Mouse (Mus musculus) neural tube, embryonic 11.5 days (tissue): Measurements from ENCODE around the gene Myl7. TPM values are rescaled to one million over a fixed set of nuclear protein-coding genes. Genes with fewer than 3 reads are reported as not detected.

ENCODE experiments used
- ATAC-seq: fragments of 200-750 bp; cut with Nextera tagmentation; 2 replicates; pipeline ENCODE4 v1.8.0; 2017; ENCODE audit warnings: moderate number of reproducible peaks, mild to moderate bottlenecking, moderate TSS enrichment, moderate library complexity; ENCODE audit not compliant: insufficient read depth, low FRiP score, low TSS enrichment
- DNase-seq: peaks from one replicate; pipeline ENCODE4 v3.0.0-alpha.2; 2015; ENCODE audit warnings: low spot score
- H3K27ac ChIP-seq: fragments of 300-500 bp; sonication (generic); 2 replicates; pipeline ENCODE4 v1.5.1; 2014; ENCODE audit warnings: low read depth, mild to moderate bottlenecking, low read length
- H3K27me3 ChIP-seq: fragments of 300-500 bp; sonication (generic); 2 replicates; pipeline ENCODE4 v1.6.1; 2014; ENCODE audit warnings: mild to moderate bottlenecking, low read length, mixed read lengths; ENCODE audit not compliant: control insufficient read depth, insufficient read depth
- H3K36me3 ChIP-seq: fragments of 300-500 bp; sonication (generic); 2 replicates; pipeline ENCODE4 v1.6.1; 2014; ENCODE audit warnings: mild to moderate bottlenecking, low read length, moderate library complexity, mixed read lengths; ENCODE audit not compliant: control insufficient read depth, insufficient read depth
- H3K4me1 ChIP-seq: fragments of 300-500 bp; sonication (generic); 2 replicates; pipeline ENCODE4 v1.6.1; 2014; ENCODE audit warnings: low read length, mixed read lengths; ENCODE audit not compliant: control insufficient read depth, insufficient read depth
- H3K4me2 ChIP-seq: fragments of 300-500 bp; sonication (generic); 2 replicates; pipeline ENCODE4 v1.6.1; 2014; ENCODE audit warnings: low read depth, mild to moderate bottlenecking, moderate library complexity
- H3K4me3 ChIP-seq: fragments of 300-500 bp; sonication (generic); 2 replicates; pipeline ENCODE4 v1.5.1; 2014; ENCODE audit warnings: low read depth, low read length
- H3K9ac ChIP-seq: fragments of 300-500 bp; sonication (generic); 2 replicates; pipeline ENCODE4 v1.6.1; 2014; ENCODE audit warnings: mild to moderate bottlenecking, low read length
- H3K9me3 ChIP-seq: fragments of 300-500 bp; sonication (generic); 2 replicates; pipeline ENCODE4 v1.6.1; 2016; ENCODE audit warnings: low read length; ENCODE audit not compliant: control insufficient read depth
- WGBS: fragments of 180-500 bp; shearing (Covaris S2); extraction: QIAGEN DNeasy Blood & Tissue Kit; methylation state at CpG from one replicate; pipeline ENCODE4 v1.1.7; 2014; 5-methylcytosine and 5-hydroxymethylcytosine counted together
- polyA plus RNA-seq: library from polyadenylated mRNA; unstranded; fragments of >200 nt; fragmentation: Nextera tagmentation; extraction: Ambion mirVana; gene quantifications from 2 replicates; pipeline ENCODE4 v1.2.1, GENCODE M21; 2014

Myl7 gene
- polyA plus RNA-seq, 1 experiment from 2014 or later = 16.9 TPM

DNA sequence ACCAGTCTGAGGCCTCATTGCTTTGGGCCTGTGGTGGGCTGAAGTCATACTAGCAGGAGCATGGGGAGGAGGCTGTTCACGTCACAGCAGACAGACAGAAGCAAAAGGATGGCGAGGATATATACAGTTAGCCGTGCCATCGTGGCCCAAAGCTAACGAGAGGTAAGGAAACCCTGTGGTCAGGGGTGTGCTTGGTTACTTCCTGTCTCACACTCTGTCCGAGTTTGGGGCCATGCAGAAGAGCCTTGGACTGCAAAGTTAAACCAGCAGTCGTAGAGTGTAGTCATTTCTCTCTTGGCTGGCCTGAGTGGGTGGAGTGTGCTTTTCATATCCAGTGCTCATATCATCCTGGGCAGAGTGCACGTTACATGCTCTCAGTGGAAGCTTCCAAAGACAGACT is 16.1 kb downstream of the Myl7 start:
- Histone ChIP-seq H3K36me3 (no peaks in the 10 kb centered on the region), H3K27ac (no peak overlapping the region), H3K9me3 (no peaks in the 10 kb centered on the region), H3K27me3 (no peaks in the 10 kb centered on the region), H3K4me3 (no peak overlapping the region), H3K4me2 (no peak overlapping the region), H3K9ac (no peak overlapping the region), H3K4me1 (peaks cover 17% of the 10 kb centered on the region)
- 86% methylated on average over 8 of the region's 8 CpGs for WGBS
- ATAC-seq (no peak), DNase-seq (no peak)

DNA sequence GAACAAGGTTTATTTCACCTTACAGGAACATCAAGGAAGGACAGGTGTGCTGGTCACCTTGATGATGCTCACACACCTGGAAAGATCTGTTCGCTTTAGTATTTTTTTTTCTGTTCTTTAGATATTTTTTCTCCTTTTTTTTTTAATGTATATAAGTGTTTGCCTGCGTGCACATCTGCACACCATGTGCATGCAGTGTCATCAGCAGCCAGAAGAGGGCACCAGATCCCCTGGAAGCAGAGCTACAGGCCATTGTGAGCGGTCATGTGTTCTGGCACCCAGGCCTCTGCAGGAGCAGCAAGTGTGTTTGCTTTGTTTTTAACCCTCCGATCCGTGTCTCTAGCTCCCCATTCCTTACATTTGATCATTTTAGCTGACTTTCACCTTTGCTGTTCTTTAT is 18.7 kb downstream of the Myl7 start:
- Histone ChIP-seq H3K36me3 (peaks cover 1% of the 10 kb centered on the region; the same call in 1 of the 2 replicates), H3K9me3 (no peaks in the 10 kb centered on the region), H3K4me1 (peaks cover 16% of the 10 kb centered on the region), H3K27ac (no peak overlapping the region), H3K27me3 (no peaks in the 10 kb centered on the region), H3K9ac (no peak overlapping the region), H3K4me2 (no peak overlapping the region), H3K4me3 (no peak overlapping the region)
- ATAC-seq (no peak), DNase-seq (peak; percentile 66)
- 46% methylated on average over 5 of the region's 5 CpGs for WGBS

DNA sequence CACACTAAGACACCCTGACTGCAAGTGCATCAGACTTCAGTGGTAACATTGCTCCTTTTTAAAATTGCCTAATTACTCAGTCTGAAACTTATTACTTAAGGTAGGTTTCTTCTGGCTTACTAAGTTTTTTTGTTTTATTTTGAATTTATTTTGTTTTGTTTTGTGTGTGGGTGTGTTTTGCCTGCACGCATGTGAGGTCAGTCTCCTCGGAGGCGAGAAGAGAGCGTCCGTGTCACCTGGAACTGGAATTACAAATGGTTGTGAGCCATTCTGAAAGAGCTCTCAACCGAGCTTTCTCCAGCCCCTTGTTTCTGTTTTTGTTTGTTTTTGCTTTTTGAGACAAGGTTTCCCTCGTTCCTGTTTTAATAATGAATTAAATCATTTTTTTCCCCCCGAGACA is 19.9 kb downstream of the Myl7 start:
- H3K27ac ChIP-seq = peak overlapping the region; percentile 87
- 42% methylated on average over 8 of the region's 8 CpGs for WGBS
- no peaks in the 10 kb centered on the region for H3K9me3 ChIP-seq
- peak overlapping the region; percentile 49 for H3K4me3 ChIP-seq
- peaks cover 16% of the 10 kb centered on the region for H3K4me1 ChIP-seq
- H3K27me3 ChIP-seq = no peaks in the 10 kb centered on the region
- peak overlapping the region; percentile 54 for H3K9ac ChIP-seq
- DNase-seq = no peak
- H3K4me2 ChIP-seq = peak overlapping the region; percentile 61
- ATAC-seq = no peak; the same call in 1 of the 2 replicates
- H3K36me3 ChIP-seq = peaks cover 5% of the 10 kb centered on the region; the same call in 1 of the 2 replicates

DNA sequence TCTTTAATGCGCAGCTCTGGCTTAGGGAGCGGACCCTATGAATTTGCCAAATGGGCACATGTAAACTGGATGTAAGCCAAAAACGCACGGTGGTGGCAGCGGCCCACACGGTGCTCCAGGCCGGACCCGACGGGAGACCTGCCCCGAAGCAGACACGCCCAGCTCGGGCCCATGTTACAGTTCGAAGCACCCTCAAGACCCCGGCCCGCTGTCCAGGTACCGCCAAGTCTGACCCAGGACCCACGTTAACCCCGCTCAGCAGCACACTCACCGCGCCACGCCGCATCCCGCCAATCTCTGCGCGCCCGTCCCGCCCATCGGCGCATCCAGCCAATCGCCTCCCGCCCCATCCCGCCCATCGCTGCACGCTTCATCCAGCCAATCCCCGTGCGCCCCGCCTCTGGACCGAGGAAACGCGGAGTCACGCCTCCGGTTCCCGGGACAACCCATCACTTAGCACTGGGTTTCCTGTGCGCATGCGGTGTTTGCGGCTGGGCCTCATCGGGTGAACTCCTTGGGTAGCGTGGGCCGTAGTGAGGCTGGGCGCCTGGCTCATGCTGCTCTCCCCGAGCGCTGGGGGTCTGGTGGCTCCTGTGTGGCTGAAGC is 20.6 kb downstream of the Myl7 start, which contains the start of gene Pold2:
Pold2 (minus strand) TSS at position 372 of the 606 bp plus-strand sequence.
- Histone ChIP-seq H3K4me3 (peak within 1 kb of the TSS; percentile 49), H3K27ac (peak within 1 kb of the TSS; percentile 87), H3K9me3 (no peaks in the 10 kb centered on the region), H3K27me3 (no peaks in the 10 kb centered on the region), H3K36me3 (peaks cover 7% of the 10 kb centered on the region; the same call in 1 of the 2 replicates), H3K4me2 (peak within 1 kb of the TSS; percentile 61), H3K9ac (peak within 1 kb of the TSS; percentile 54), H3K4me1 (peaks cover 16% of the 10 kb centered on the region)
- ATAC-seq (peak; percentile 99), DNase-seq (peak; percentile 99)
- WGBS = under 1% methylated on average over 52 of the region's 52 CpGs

DNA sequence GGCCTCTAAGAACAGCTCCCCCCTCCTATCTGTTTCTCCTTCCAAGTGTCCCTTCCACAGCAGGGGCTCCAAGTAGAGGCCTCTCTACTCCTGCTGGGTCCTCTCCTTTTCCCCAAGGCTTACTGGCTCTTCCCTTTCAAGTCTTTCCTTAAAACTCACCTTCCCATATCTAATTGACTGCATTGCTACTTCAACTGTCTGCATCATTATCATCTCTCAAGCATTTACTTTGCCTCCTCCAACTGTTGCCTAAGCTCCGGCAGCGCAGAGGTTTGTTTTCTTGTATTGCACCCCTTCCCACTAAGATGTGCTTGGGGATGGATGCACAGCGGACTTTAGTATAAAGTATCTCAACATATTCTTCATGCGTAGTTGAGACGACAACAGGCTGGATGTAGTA is 21.2 kb downstream of the Myl7 start:
- Histone ChIP-seq H3K27ac (no peak overlapping the region), H3K4me3 (peak overlapping the region; percentile 49), H3K9me3 (no peaks in the 10 kb centered on the region), H3K4me1 (peaks cover 16% of the 10 kb centered on the region), H3K9ac (peak overlapping the region; percentile 35), H3K4me2 (peak overlapping the region; percentile 61), H3K36me3 (peaks cover 11% of the 10 kb centered on the region), H3K27me3 (no peaks in the 10 kb centered on the region)
- no peak for DNase-seq
- WGBS = 5% methylated on average over 5 of the region's 5 CpGs
- no peak for ATAC-seq

DNA sequence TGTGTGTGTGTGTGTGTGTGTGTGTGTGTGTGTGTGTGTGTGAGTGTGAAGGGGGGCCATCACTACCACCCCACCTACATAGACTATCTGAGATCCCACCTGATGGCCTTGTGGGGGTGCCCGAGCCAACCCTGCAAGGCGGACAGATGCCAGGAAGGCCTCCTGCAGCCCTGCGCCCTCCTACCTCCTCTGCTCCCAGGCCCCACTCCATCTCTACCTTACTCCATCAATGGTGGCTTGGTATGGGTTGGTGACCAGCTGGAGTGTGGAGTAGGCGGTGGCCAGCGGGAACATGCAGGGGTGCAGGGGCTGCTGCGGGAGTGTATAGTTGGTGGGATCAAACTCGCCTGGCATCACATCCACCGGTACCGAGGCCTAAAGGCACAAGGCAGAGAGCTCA is 25.4 kb downstream of the Myl7 start:
- Histone ChIP-seq H3K27ac (no peak overlapping the region), H3K9me3 (no peaks in the 10 kb centered on the region), H3K4me2 (no peak overlapping the region), H3K27me3 (no peaks in the 10 kb centered on the region), H3K4me1 (peaks cover 11% of the 10 kb centered on the region), H3K9ac (no peak overlapping the region), H3K36me3 (peaks cover 13% of the 10 kb centered on the region), H3K4me3 (no peak overlapping the region)
- DNase-seq = no peak
- no peak for ATAC-seq
- WGBS = over 99% methylated on average over 9 of the region's 9 CpGs

DNA sequence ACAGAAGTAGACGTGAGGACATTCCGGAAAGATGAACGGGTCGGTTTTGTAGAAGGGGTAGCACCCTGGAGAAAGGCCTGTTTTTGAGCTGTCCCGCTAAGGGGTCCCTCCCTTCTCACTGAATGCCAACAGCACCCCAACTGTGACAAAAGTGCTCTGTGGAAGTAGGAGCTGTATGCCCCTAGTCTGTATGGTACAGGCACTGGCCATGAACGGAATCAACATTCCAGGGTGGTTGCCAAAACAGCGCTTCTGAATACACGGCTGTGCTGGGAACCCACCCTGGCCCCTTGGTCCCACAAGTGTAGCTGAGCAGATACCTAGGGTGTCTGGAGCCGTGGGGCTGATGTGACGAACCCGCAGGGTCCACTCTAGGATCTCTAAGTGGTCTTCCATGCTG is 25.9 kb downstream of the Myl7 start:
- peaks cover 13% of the 10 kb centered on the region for H3K36me3 ChIP-seq
- H3K4me1 ChIP-seq = peaks cover 11% of the 10 kb centered on the region
- no peak overlapping the region for H3K27ac ChIP-seq
- H3K27me3 ChIP-seq = no peaks in the 10 kb centered on the region
- no peak overlapping the region for H3K4me3 ChIP-seq
- WGBS = 94% methylated on average over 11 of the region's 11 CpGs
- no peak overlapping the region for H3K4me2 ChIP-seq
- H3K9ac ChIP-seq = no peak overlapping the region
- DNase-seq = no peak
- no peaks in the 10 kb centered on the region for H3K9me3 ChIP-seq
- no peak for ATAC-seq

DNA sequence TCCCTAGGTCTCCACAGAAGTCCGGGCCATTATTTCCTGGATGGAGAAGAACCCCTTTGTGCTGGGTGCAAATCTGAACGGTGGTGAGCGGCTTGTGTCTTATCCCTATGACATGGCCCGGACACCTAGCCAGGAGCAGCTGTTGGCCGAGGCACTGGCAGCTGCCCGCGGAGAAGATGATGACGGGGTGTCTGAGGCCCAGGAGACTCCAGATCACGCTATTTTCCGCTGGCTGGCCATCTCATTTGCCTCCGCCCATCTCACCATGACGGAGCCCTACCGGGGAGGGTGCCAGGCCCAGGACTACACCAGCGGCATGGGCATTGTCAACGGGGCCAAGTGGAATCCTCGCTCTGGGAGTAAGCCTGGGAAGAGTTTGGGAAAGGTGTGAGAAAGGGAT is 28.5 kb downstream of the Myl7 start:
- H3K9me3 ChIP-seq = no peaks in the 10 kb centered on the region
- 89% methylated on average over 16 of the region's 16 CpGs for WGBS
- no peaks in the 10 kb centered on the region for H3K27me3 ChIP-seq
- no peak overlapping the region for H3K4me3 ChIP-seq
- ATAC-seq (no peak), DNase-seq (no peak)
- no peaks in the 10 kb centered on the region for H3K4me1 ChIP-seq
- no peak overlapping the region for H3K27ac ChIP-seq
- H3K4me2 ChIP-seq = no peak overlapping the region
- H3K36me3 ChIP-seq = peaks cover 13% of the 10 kb centered on the region
- H3K9ac ChIP-seq = no peak overlapping the region

DNA sequence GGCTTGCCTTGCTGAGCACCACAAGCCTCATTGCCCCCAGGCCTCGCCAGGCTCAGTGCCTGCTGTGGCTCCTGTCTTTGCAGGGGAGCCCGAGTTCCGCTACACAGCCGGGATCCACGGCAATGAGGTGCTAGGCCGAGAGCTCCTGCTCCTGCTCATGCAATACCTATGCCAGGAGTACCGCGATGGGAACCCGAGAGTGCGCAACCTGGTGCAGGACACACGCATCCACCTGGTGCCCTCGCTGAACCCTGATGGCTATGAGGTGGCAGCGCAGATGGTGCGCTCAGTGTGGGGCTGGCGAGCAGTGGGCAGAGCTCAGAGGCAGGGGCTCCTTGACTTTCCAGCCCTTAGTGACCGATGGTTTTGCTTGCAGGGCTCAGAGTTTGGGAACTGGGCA is 29.3 kb downstream of the Myl7 start:
- Histone ChIP-seq H3K9ac (no peak overlapping the region), H3K4me3 (no peak overlapping the region), H3K4me1 (no peaks in the 10 kb centered on the region), H3K27ac (no peak overlapping the region), H3K27me3 (no peaks in the 10 kb centered on the region), H3K4me2 (no peak overlapping the region), H3K9me3 (no peaks in the 10 kb centered on the region), H3K36me3 (peaks cover 11% of the 10 kb centered on the region)
- WGBS = 93% methylated on average over 16 of the region's 16 CpGs
- no peak for DNase-seq
- no peak for ATAC-seq
